Mouse (Mus musculus) neural tube, embryonic 15.5 days (tissue): ENCODE measurements around the gene Synj1. TPM values are rescaled to one million over a fixed set of nuclear protein-coding genes. Genes with fewer than 3 reads are reported as not detected.

Source experiments
- ATAC-seq: fragments of 200-750 bp; cut with Nextera tagmentation; 2 replicates; pipeline ENCODE4 v1.8.0; 2017; ENCODE audit warnings: mild to moderate bottlenecking, moderate TSS enrichment, moderate library complexity; ENCODE audit not compliant: low FRiP score
- H3K27ac ChIP-seq: fragments of 300-500 bp; sonication (generic); replicated peaks from 2 replicates; pipeline ENCODE4 v1.5.1; 2015; ENCODE audit warnings: mild to moderate bottlenecking, inconsistent platforms
- H3K27me3 ChIP-seq: fragments of 300-500 bp; sonication (generic); replicated peaks from 2 replicates; pipeline ENCODE4 v1.6.1; 2015; ENCODE audit warnings: inconsistent platforms
- H3K36me3 ChIP-seq: fragments of 300-500 bp; sonication (generic); 2 replicates; pipeline ENCODE4 v1.6.1; 2015; ENCODE audit warnings: inconsistent platforms
- H3K4me1 ChIP-seq: fragments of 300-500 bp; sonication (generic); 2 replicates; pipeline ENCODE4 v1.6.1; 2015; ENCODE audit warnings: inconsistent platforms
- H3K4me2 ChIP-seq: fragments of 300-500 bp; sonication (generic); 2 replicates; pipeline ENCODE4 v1.6.1; 2015; ENCODE audit warnings: inconsistent platforms, mild to moderate bottlenecking, moderate library complexity
- H3K4me3 ChIP-seq: fragments of 300-500 bp; sonication (generic); replicated peaks from 2 replicates; pipeline ENCODE4 v1.5.1; 2015; ENCODE audit warnings: mild to moderate bottlenecking, inconsistent platforms
- H3K9ac ChIP-seq: fragments of 300-500 bp; sonication (generic); replicated peaks from 2 replicates; pipeline ENCODE4 v1.6.1; 2015; ENCODE audit warnings: mild to moderate bottlenecking, inconsistent platforms
- H3K9me3 ChIP-seq: fragments of 300-500 bp; sonication (generic); replicated peaks from 2 replicates; pipeline ENCODE4 v1.6.1; 2016; ENCODE audit warnings: inconsistent platforms
- WGBS: fragments of 180-500 bp; shearing (Covaris S2); methylation state at CpG from one replicate; pipeline ENCODE4 v1.1.7; 2015; ENCODE audit warnings: mixed read lengths; 5-methylcytosine and 5-hydroxymethylcytosine counted together
- polyA plus RNA-seq: library from polyadenylated mRNA; unstranded; fragments of >200 nt; fragmentation: Nextera tagmentation; extraction: Ambion mirVana; gene quantifications from 2 replicates; pipeline ENCODE4 v1.2.1, GENCODE M21; 2015

Gene Synj1
- polyA plus RNA-seq, 1 experiment from 2014 or later = 46.2 TPM

DNA sequence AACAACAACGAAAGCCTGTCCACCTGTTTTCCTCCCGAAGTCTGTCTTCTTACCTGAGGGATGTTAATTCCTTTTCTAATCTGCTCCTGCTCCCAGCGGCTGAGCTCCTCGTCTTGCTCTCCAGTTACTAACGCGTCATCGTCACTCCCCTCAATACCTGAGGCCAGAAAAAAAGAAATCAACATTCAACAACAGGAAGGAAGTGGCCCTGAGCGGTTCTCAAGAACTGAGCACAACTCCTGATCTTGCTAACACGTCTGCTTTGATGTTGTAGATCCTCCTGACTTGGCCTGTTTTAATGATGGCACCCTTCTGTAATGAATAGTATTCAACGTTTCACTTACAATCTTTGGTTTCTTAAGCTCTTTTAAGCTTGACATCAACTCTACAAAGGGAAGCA, 24.8 kb upstream of the Synj1 start:
- Histone ChIP-seq H3K9me3 (no peaks in the 10 kb centered on the region), H3K4me2 (no peak overlapping the region), H3K4me3 (no peak overlapping the region), H3K9ac (no peak overlapping the region), H3K4me1 (no peaks in the 10 kb centered on the region; the same call in 1 of the 2 replicates), H3K36me3 (peaks cover 63% of the 10 kb centered on the region), H3K27ac (no peak overlapping the region), H3K27me3 (no peaks in the 10 kb centered on the region)
- no peak for ATAC-seq
- WGBS = 93% methylated on average over 10 of the region's 10 CpGs

DNA sequence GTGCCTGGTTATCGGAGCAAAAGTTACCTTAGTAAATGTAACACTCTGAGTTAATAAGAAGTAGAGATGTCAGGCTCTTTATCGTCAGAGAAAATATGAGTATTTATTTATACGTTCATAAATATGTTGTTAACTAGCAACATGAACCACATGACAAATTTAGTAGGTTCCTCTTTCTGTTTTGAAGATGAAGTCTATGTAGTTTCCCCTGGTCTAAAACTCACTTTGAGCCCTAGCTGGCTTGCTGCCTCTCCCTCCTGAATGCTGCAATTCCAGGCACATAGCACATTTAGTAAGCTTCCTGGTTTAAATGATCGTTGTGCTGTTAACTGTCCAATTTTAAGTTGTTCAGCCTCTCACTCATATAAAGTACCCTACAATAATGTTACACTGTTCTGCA, 19.6 kb upstream of the Synj1 start:
- Histone ChIP-seq H3K9me3 (no peaks in the 10 kb centered on the region), H3K27ac (no peak overlapping the region), H3K4me3 (no peak overlapping the region), H3K4me1 (no peaks in the 10 kb centered on the region), H3K9ac (no peak overlapping the region), H3K36me3 (peaks cover 74% of the 10 kb centered on the region), H3K27me3 (no peaks in the 10 kb centered on the region), H3K4me2 (no peak overlapping the region)
- no peak for ATAC-seq
- WGBS = 92% methylated on average over 4 of the region's 4 CpGs

DNA sequence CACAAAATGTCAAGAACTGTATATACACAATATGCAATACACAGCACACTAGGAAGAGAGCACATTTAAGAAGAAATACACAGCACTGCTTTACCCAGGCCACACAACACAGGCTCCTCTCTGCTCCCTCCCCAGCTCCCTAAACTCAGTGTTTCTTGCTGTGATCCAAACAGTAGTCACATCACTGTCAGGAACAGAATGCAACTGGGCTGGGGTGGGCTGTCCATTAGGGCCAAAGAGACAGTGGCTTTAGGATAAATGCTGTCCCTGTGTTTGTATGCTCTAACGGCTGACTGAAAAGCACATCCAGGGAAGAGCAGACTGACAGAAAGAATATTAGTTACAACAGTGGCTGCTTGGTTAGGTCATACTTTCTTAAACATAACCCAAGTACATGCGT, 18.8 kb upstream of the Synj1 start:
- Histone ChIP-seq H3K4me2 (no peak overlapping the region), H3K27me3 (no peaks in the 10 kb centered on the region), H3K4me1 (no peaks in the 10 kb centered on the region), H3K4me3 (no peak overlapping the region), H3K9me3 (no peaks in the 10 kb centered on the region), H3K27ac (no peak overlapping the region), H3K9ac (no peak overlapping the region), H3K36me3 (peaks cover 76% of the 10 kb centered on the region)
- ATAC-seq = no peak
- WGBS = 87% methylated on average over 2 of the region's 2 CpGs

DNA sequence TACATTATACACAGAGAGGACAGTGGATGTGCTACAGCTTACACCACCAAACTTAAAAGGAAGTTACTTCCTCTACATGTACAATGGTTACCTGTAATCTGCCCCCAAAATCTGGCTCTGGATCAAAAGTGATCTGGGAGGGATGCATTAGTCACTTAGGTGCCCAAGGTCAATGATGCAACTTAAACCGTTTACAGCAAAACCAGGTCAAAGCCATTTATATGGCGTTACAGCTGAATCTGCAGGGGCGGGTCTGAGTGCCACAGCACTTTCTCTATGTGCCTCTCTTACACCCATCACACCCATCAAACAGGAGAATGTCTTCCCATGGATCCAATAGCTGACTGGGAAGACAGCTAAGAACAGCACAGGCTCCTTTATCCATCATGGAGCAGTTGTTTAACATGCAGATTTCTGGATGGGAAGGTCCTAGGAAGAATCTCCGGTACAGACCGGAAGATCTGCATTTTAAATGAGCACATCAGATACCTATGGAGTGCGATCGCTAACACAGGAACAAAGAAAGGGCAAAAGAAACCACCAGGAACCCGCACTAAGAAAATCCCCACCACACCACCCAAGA, 18.1 kb upstream of the Synj1 start:
- no peak overlapping the region for H3K4me3 ChIP-seq
- WGBS = 89% methylated on average over 8 of the region's 8 CpGs
- H3K9me3 ChIP-seq = no peaks in the 10 kb centered on the region
- H3K27ac ChIP-seq = no peak overlapping the region
- H3K36me3 ChIP-seq = peaks cover 77% of the 10 kb centered on the region
- no peaks in the 10 kb centered on the region for H3K27me3 ChIP-seq
- no peak overlapping the region for H3K9ac ChIP-seq
- H3K4me1 ChIP-seq = no peaks in the 10 kb centered on the region
- ATAC-seq = no peak
- no peak overlapping the region for H3K4me2 ChIP-seq

DNA sequence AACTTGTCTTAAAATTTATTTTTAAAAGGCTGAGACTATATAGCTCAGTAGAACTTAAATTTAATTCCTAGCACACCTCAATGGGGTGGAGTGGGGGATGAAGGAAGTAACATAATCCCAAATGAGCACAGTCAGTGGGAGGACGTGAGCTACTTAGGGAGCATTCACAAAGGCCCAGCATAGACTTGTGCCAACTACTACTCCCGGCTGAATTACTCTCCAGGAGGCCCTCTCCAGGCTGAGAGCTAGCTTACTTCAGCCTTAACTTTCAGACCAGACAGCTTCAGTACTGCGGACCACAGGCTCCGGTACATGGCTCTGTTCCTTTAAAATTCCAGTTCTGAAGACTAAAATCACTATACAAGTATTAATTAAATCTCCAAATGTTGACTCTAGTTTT, 15.2 kb upstream of the Synj1 start:
- peaks cover 81% of the 10 kb centered on the region for H3K36me3 ChIP-seq
- no peak overlapping the region for H3K4me3 ChIP-seq
- no peak overlapping the region for H3K27ac ChIP-seq
- ATAC-seq = no peak
- 84% methylated on average over 4 of the region's 4 CpGs for WGBS
- no peaks in the 10 kb centered on the region for H3K4me1 ChIP-seq
- H3K9ac ChIP-seq = no peak overlapping the region
- no peaks in the 10 kb centered on the region for H3K27me3 ChIP-seq
- H3K9me3 ChIP-seq = no peaks in the 10 kb centered on the region
- no peak overlapping the region for H3K4me2 ChIP-seq

DNA sequence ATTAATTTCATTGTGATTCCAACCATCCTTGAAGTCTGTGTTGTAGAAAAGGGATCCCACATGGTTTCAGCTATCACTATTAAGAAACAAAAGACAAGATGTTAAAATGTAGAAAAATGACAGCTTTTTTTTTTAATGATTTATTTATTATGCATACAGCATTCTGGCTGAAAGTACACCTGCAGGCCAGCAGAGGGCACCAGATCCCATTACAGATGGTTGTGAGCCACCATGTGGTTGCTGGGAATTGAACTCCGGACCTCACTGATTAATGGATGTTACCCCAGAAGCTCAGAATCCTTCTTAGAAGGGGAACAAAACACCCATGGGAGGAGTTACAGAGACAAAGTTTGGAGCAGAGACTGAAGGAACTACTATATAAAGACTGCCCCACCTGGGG, 12.3 kb upstream of the Synj1 start:
- no peak for ATAC-seq
- Histone ChIP-seq H3K9ac (no peak overlapping the region), H3K4me3 (no peak overlapping the region), H3K4me1 (no peaks in the 10 kb centered on the region), H3K4me2 (no peak overlapping the region), H3K27ac (no peak overlapping the region), H3K9me3 (no peaks in the 10 kb centered on the region), H3K27me3 (no peaks in the 10 kb centered on the region), H3K36me3 (peaks cover 90% of the 10 kb centered on the region)
- WGBS = 85% methylated on average over 1 of the region's 1 CpGs

DNA sequence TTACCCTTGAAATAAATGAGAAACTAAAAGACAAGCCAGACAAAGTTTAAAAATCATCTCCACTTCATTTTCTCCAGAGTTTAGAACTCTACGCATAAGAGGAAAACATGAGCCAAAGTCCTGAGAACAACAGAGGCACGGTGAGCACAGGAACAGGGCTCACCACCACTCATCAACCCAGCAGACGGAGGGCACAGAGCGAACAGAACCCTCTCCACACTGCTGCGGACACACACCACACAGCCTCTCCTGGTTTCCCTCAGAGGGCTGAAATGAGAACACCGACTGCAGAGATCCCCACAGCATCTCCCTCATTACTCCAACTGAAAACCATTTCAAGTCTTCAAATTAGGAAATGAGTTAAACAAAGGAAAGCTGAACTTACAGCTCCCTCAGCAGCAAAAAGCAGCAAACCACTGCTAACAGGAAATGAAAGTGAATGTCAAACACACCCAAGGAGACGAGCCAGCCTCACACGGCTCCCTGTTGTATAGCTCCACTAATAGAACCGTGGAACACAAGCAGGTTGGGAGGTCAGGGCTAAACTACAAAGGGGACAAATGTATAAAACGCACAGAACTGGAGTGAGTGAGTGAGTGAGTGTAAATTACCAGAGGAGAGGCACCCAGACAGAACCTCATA, 9.9 kb upstream of the Synj1 start:
- peaks cover 84% of the 10 kb centered on the region for H3K36me3 ChIP-seq
- H3K9me3 ChIP-seq = no peaks in the 10 kb centered on the region
- no peak overlapping the region for H3K27ac ChIP-seq
- no peaks in the 10 kb centered on the region for H3K4me1 ChIP-seq
- 92% methylated on average over 10 of the region's 10 CpGs for WGBS
- H3K4me3 ChIP-seq = no peak overlapping the region
- no peaks in the 10 kb centered on the region for H3K27me3 ChIP-seq
- no peak for ATAC-seq
- H3K4me2 ChIP-seq = no peak overlapping the region
- H3K9ac ChIP-seq = no peak overlapping the region

DNA sequence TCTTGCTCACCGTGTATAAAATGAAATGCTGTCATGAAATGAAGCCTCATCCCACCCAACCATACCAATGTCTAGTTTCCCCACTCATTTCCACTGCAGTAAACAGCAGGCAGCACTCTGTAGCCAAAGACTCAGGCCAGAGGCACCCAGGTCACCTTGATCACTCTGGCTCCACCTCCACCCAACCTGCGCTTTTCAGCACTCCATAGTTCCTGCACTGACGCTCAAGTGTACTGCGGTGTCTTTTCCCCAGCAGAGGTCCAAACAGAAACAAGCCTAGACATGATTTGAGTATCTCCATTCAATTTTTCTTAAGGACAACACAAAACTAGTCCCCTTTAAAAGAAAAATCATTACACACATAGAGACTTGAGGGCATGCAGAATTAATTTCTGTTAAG, 8.4 kb upstream of the Synj1 start:
- no peak overlapping the region for H3K4me3 ChIP-seq
- 97% methylated on average over 4 of the region's 4 CpGs for WGBS
- no peaks in the 10 kb centered on the region for H3K4me1 ChIP-seq
- no peak overlapping the region for H3K27ac ChIP-seq
- no peak overlapping the region for H3K9ac ChIP-seq
- no peaks in the 10 kb centered on the region for H3K9me3 ChIP-seq
- no peaks in the 10 kb centered on the region for H3K27me3 ChIP-seq
- no peak for ATAC-seq
- no peak overlapping the region for H3K4me2 ChIP-seq
- peaks cover 82% of the 10 kb centered on the region for H3K36me3 ChIP-seq

DNA sequence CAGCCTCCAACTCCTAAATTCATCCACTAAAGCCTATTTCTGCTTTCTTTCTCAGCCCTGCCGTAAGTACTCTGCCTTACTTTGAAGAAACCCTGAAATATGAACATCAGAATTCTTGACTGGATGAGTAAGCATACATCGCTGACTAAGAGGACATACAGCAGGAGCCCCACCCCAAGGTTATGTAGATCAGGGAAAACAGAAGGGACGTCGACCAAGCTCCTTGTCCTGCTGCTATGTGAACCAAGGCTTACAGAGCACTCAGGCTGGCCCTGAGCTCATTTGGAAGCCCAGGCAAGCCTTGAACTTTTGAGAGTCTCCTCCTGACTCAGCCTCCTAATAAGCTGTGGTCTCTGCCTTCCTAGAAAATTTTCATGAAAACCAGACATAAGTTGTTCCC, 4.7 kb upstream of the Synj1 start:
- Histone ChIP-seq H3K27me3 (no peaks in the 10 kb centered on the region), H3K36me3 (peaks cover 59% of the 10 kb centered on the region), H3K9ac (no peak overlapping the region), H3K9me3 (no peaks in the 10 kb centered on the region), H3K4me3 (no peak overlapping the region), H3K27ac (no peak overlapping the region), H3K4me2 (no peak overlapping the region), H3K4me1 (peaks cover 12% of the 10 kb centered on the region)
- 86% methylated on average over 4 of the region's 4 CpGs for WGBS
- ATAC-seq = no peak

DNA sequence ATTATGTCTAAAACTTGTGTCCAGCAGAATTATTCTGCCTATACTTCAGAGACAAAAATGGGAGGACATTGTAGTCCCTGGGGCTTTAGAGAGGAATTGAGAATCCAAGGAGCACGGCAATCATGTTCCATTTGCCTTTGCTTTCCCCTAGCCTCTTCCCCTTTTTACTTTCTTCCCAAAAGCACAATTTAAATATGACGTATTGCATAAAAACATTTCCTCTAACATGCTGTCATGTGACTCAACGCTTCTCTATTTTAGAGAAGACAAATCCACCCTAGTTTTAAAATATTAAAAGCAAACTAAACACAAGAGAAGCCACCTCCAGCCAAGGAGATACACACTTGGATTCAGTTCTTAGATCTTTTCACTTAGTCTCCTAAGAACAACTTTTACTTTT, 739 bp upstream of the Synj1 start:
- peak overlapping the region; percentile 98 for H3K27ac ChIP-seq
- H3K9me3 ChIP-seq = no peaks in the 10 kb centered on the region
- peak overlapping the region; percentile 71 for H3K4me2 ChIP-seq
- no peaks in the 10 kb centered on the region for H3K27me3 ChIP-seq
- peak overlapping the region; percentile 95 for H3K9ac ChIP-seq
- H3K4me1 ChIP-seq = peaks cover 29% of the 10 kb centered on the region
- WGBS = 35% methylated on average over 3 of the region's 3 CpGs
- H3K4me3 ChIP-seq = peak overlapping the region; percentile 95
- ATAC-seq = no peak
- peaks cover 29% of the 10 kb centered on the region for H3K36me3 ChIP-seq

DNA sequence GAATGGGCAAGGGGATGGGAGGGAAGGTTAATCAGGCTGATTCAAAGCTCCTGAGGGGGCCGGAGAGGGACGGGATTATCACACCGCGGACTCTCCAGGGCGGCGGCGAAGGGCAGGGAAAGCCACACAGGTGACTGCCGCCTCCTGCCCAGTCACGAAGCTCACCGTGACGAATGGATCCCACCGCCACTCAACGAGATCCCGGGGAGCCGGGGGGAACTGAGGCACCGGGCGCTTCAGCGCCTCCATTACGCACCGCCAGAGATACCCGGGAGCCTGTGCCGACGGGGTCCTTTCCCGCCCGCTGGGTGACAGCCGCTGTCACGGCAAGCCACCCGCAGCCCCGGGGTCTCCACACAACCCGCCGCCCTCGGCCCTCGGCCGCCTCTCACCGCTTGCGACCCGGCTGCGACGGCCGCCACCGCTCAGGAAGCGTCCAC, 507 bp downstream of the Synj1 start:
- no peaks in the 10 kb centered on the region for H3K9me3 ChIP-seq
- ATAC-seq = peak; percentile 73; the same call in 1 of the 2 replicates
- H3K36me3 ChIP-seq = peaks cover 21% of the 10 kb centered on the region
- H3K9ac ChIP-seq = peak overlapping the region; percentile 95
- H3K4me2 ChIP-seq = peak overlapping the region; percentile 71
- under 1% methylated on average over 42 of the region's 42 CpGs for WGBS
- H3K4me3 ChIP-seq = peak overlapping the region; percentile 95
- no peaks in the 10 kb centered on the region for H3K27me3 ChIP-seq
- peaks cover 33% of the 10 kb centered on the region for H3K4me1 ChIP-seq
- peak overlapping the region; percentile 98 for H3K27ac ChIP-seq

DNA sequence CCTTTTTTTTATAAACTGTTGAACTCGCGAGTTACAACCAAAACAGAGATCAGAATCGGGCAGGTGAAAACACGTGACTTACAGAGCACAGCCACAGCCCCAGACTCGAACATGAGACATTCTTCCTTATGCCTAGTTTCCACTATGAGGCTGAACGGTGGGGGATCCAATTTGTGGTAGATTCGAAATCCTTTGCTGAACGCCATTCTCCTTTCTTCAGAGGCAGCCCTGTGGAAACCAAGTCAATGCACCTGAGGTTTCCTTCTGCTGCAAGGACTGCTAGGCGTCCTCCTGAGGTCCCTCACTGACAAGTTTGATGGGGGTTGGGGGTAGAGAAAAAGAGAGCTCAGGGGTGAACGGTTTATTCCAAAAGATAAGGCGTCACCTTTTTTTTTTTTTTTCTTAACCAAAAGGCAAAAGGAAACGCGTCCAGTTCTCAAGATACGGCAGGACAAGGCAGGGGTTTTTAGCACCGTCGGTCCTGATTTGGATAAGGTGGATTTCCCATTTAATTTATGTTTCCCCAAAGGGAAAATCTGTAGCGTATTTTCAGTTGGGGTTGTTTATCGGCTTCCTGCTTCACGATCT, 1.1 kb downstream of the Synj1 start:
- Histone ChIP-seq H3K36me3 (peaks cover 15% of the 10 kb centered on the region), H3K4me1 (peaks cover 33% of the 10 kb centered on the region), H3K27ac (peak overlapping the region; percentile 98), H3K4me2 (peak overlapping the region; percentile 71), H3K9me3 (no peaks in the 10 kb centered on the region), H3K4me3 (peak overlapping the region; percentile 95), H3K27me3 (no peaks in the 10 kb centered on the region), H3K9ac (peak overlapping the region; percentile 95)
- no peak for ATAC-seq
- 1% methylated on average over 19 of the region's 19 CpGs for WGBS
